Mouse (Mus musculus) left cerebral cortex, adult 9 months (tissue): ENCODE results near the gene Mpv17l2.

Experiments used
- DNase-seq, 2 experiments: peaks; one replicate each; pipeline ENCODE4 v3.0.0; 2022; ENCODE audit warnings: low spot score in 2 of 2

Mpv17l2 gene

DNA sequence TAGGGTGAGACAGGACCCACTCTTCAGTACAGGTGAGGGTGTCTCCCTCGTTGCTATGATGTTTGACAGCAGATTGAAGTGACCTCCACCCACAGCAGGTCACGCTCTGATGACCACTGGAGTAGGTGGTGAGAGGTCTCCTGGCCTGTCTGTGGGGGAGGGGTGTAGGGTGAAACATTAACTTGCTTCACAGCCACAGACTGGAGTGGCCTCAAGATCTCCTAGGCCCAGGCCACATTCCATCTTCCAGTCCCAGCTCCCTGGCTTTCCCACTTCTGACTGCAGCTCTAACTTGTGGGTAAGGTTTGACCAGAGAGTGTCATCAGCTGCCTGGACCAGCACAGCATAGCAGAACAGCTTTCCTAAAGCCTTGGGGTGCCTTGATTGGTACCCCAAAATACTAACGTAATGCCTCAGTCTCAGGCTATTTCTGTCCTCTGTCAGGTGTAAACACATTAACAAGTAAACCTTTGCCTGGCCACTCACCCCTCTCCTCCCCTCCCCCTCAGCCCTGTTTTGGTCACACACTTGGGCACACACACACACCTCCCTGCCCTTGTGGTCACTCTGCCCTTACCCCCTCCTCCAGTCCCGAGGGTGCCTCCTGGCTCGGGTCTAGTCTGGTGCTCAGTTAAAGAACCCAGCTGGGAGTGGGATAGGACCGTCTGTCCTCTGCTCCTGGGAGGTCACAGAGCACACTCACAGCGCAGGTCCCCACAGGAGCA is 37.1 kb downstream of the Mpv17l2 start, which contains the start of gene Pde4c:
Gene Pde4c (plus strand): TSS at position 235 of the 725 bp plus-strand sequence.
- DNase-seq: no peak

DNA sequence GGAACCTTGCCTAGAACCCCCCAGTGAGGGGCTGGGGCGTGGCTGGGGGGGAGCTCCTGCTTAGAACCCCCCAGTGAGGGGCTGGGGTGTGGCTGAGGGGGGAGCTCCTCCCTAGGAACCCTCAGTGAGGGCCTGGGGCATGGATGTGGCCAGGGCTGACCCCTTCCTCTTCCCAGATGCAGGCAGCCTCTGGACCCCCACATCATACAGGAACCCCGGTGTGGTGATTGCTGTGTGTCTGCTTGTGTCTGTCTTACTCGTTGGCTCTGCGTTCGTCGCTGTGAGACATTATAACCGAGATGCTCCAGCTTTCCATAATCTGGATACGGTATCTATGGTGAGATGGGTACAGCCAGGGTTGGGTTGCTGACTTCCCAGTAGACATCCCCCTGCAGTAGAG is 39.1 kb downstream of the Mpv17l2 start:
- no peak for DNase-seq

DNA sequence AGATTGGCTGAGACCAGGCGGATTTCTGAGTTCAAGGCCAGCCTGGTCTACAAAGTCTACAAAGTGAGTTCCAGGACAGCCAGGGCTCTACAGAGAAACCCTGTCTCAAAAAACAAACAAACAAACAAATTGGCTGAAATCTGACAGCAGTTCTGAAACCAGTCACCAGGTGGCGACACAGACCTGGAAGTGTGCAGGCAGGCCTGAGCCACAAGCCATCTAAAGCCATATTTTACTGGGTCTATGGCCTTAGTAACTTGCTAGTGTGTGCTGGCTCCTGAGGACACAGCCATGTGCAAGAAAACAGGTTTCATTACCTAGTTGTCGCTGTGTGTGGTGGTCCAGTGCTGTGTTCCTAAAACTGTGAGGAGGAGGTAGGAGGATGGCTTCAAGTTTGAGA is 40.0 kb downstream of the Mpv17l2 start:
- peak in 1 of 2 experiments; percentile 87 for DNase-seq

DNA sequence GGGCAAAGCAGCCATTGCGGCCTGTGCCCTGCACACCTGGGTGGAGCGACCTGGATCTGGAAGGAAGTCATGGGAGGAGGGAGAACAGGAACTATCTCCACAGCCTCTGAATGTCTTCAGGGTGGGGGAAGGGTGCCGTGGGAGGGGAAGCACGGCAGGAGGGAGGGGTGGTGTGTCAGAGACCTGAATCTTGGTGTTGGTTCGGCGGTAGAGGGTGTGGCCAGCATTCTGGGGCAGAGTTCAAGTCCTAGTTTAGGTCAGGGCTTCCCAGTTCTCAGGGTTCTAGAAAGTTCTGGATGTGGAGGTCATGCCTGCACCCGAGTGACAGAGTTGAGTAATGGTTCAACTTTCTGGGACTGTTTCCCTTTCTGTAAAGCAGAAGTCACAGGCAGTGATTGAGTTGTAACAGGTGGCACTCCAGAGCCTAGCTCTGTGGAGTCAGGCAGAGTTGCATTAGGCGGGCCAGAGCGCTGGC is 40.9 kb downstream of the Mpv17l2 start:
- DNase-seq: no peak

DNA sequence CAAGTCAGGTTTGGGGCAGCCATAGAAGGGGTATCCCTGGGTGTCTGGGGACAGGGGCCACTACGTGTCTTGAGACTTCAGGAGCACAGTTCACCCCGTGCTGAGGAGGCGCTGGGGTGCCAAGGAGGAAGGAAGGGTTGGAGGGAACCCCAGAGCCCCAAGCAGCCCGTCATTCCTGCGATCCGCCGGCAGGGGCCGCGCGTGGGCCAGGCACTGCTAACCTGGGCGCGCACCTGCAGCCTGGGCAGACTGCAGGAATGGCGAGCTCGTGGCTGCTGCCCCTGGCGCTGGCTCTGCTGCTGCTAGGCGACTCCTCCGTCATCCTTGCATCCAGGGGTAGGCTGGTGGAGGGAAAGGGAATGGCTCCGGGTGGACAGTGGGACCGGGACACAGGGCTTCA is 42.4 kb downstream of the Mpv17l2 start, which contains the start of gene Gm3336:
Gene Gm3336 (plus strand): TSS at position 247 of the 400 bp plus-strand sequence.
- peak in 1 of 2 experiments; percentile 65 for DNase-seq

DNA sequence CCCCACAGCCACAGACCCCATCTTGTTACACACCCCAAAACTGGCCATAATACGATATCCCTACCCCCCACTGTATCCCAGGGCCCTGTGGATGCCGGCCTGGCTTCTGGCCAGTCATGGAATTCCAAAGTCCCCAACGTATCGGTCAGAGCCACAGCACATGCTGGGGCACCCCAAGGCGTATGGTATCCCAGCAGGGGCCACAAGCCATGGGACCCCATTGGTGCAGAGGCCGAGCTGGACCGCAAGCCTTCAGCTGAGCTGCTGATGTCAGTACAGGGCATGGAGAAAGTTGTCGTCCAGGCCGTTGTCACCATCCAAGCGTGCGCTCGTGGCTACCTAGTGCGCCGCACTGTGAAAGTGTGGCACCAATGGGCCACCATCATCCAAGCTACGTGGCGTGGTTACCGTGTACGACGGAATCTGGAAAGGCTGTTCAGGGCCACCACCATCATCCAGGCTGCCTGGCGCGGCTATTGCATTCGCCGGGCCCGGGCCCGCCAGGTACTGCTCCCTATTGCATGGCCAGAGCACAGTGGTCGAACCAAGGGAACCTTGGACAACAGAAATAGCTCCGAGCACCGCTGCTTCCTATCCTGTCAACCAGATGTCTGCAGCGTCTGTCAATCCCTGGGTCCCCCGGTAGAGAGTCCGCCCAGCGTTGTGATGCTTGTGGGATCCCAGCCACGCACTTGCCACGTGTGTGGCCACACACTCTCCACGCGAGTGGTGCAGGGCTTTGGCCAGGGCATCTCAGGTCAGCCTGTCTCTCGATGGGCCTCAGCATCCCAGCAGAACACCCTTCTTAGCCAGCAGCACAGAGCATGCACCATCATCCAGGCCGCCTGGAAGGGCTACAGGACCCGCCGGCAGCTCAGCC is 44.0 kb downstream of the Mpv17l2 start:
- DNase-seq: no peak

DNA sequence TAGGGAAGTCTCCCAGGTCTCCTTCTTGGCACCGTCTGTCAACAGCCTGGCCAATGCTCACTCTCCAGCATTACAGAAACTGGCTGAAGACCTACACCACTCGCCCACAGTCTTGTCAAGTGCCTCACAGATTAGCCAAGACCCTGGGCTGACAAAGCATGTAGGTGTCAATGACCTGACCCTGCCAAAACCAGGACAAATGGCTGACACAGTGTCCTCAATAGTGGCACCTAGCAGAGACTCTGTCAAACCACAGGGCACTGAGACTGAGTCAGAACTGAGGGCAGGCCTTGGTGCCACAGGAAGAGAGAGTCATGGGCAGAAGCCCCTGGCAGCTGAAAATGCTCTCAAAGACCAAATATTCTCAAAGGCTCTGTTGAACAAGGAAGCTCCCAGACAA is 45.7 kb downstream of the Mpv17l2 start:
- DNase-seq: no peak

DNA sequence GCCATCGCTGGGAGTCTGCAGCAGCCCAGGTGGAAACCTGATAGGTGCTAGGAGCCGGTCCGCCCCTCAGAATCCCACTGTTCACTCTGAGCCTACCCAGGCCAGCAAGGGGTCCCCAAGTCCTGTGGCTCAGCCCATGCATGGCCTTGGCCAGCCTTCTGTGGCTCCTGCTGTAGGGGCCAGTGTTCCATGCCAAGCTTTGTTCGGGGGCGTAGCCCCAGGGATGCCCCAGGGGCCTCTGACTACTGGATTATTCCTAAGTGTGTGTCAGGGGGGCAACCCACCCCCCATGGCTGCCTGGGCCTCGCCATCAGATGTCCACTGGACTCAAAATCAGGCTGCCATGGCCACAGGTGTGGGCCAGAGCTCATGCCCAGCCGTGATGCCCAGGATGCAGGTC is 46.8 kb downstream of the Mpv17l2 start:
- no peak for DNase-seq

DNA sequence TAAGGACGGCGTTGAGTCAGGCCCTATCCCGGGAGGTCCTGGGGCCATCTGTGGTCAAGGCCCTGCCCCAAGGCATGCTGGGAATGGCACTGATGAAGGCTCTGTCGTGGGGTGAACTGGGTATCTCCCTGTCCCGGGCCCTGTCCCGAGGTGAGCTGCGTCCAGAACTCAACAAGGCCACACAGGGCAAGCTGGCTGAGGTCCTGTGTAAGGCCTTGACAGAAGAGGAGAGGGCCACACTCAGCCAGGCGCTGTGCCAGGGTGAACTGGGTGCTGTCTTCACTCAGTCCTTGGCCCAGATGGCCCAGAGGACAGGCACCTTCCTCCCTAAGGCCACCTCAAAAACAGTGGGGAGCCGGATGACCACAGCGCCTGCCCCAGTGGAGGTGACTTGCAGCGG is 49.7 kb downstream of the Mpv17l2 start:
- no peak for DNase-seq

DNA sequence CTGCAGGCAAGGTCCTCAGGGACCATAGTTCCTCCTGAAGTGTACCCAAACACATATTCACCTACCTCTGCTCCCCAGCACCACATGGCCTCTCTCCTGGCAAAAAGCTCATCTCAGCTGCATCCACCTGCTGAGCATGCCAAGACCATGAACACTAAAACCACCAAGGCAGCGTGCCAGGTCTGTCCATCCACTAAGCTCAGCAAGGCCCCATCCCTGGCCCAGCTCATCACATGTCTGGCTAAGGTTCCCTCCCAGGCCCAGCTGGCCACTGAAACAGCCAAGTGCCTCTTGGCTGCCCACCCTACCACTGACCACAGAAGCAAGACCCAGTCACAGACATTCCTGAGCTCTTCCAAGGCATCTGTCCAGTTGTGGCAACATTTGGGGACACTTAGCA is 50.5 kb downstream of the Mpv17l2 start:
- no peak for DNase-seq

DNA sequence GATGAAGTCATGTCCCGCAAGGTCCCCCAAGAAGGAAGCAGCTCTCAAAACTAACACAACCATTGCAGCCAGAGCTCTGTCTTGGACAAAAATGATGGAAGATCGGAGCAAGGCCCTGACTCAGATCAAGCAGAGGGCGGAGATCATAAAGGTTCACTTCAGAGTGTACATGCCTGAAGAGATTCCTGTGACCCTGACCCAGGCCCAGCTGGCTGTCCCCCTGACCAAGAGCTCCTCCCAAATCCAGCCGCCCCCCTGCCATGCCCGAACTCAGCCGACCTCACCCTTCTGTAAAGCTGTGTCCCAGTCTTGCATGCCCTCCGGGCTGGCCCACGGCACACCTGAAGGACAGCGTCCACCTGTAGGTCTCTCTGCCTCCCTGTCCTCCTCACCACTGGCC is 51.0 kb downstream of the Mpv17l2 start:
- no peak for DNase-seq
